Mouse (Mus musculus) liver, embryonic 14.5 days (tissue): ENCODE measurements at regions not wholly inside any gene's neighbourhood (a gene's known extent, or its start where the extent isn't known, plus 50 kb on each side); places are given as distances from the start of the nearest gene placed in this dataset.

ENCODE experiments used
- CTCF ChIP-seq: IDR thresholded peaks from 2 replicates; pipeline ENCODE4 v1.5.1; 2016; ENCODE audit warnings: antibody characterized with exemption, low read depth, control low read depth
- EP300 ChIP-seq: IDR thresholded peaks from 2 replicates; pipeline ENCODE4 v1.6.1; 2016; ENCODE audit warnings: antibody characterized with exemption, low read depth

- TF ChIP-seq CTCF (no peak), EP300 (no peak)
These were observed 187.4 kb downstream of the Insig2 start for GRCm38 (mm10) chr1:121144981-121145380.
